Mouse (Mus musculus): ENCODE measurements around the gene Tmem209.

The Tmem209 gene

GRCm38 (mm10) chr6:30535340-30535739 is 25.8 kb upstream of the Tmem209 start:
- peak; percentile 16 to 21 for DNase-seq

DNA sequence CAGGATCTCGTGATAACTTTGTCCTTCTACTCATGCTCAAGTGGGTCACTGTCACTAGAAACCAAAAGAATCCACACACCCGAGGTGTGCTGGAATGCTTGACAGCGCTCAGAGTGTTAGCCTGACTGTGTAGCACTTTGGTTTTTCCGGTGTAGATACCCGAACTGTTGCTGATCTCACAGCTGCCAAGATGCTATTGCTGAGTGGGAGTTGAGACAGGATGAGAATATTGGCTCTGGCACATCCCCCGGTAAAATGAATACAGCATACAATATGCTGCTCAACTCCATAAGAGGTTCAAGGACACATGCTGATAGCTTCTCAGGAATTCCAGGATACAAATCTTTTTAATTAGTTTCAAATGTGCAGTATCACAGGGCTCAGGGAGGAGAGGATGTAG is 19.2 kb upstream of the Tmem209 start:
- DNase-seq, result no peak

- no peak for DNase-seq
These were observed 17.3 kb upstream of the Tmem209 start for GRCm38 (mm10) chr6:30526586-30527515.

DNA sequence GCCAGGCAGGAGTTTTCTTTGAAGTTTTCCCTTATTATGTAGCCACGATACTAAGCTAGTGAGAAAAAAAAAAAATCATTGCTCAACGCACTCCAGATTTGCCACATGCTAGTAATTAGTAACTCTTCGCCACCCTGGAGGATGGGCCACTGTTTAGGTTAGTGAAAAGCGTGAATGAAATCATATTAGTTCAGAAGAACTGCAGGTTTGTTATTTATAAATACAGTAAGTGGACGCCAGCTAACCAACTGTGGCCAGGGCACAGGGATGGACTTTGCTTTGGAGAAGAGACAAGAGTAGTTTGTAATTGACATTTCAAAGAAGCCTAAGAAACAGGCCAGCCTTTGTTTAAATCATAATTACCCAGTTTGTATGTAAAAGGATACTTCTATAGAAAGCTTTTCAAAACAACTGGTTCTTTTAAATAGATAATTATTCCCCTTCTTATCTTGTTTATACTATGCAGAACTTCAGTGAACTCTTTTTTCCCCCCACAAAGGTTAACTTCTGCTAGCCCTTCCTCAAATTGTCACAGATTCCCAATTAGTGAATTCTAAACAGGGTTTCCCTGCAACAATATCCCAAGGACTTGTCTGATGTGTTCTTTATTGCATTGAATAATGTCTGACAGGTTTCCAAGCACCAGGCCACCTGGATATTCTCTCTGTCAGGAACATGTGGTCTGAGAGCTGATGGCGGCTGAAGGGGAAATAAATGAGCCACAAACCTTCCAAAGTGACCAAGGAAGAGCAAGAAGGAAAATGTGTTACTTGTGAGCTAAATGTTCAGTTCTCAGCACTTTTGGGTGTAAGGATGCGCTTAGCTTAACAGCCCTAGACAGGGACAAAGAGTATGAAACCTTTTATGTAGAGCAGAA is 16.1 kb upstream of the Tmem209 start:
- DNase-seq, result no peak

- DNase-seq, result no peak
These were observed 10.8 kb upstream of the Tmem209 start for GRCm38 (mm10) chr6:30520400-30520799.

- DNase-seq, result no peak
These were observed 4.7 kb upstream of the Tmem209 start for GRCm38 (mm10) chr6:30514242-30514641.

GRCm38 (mm10) chr6:30510291-30510690 is 708 bp upstream of the Tmem209 start:
- no peak for DNase-seq

- DNase-seq, result no peak
These were observed 759 bp downstream of the Tmem209 start for GRCm38 (mm10) chr6:30508824-30509223.

- DNase-seq, result no peak
These were observed 10.5 kb downstream of the Tmem209 start for GRCm38 (mm10) chr6:30499049-30499448.

DNA sequence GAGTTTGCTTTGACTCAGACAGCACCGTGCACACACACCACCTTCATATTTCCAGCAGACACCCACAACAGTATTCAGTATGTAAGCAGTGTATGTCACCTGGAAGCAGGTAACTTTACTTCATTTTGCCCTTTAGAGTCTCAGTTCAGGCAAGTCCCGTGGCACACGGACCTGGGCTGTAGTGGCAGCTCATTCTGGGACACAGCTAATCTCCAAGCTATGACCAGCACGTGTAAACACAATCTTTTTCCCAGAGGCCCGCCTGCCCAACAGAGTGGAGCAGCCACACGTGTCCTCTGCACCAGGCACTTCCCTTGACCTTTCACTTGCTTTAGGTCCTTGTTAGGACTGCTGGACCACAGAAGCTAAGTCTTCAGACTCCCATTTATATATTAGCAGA is 23.1 kb downstream of the Tmem209 start:
- DNase-seq, result no peak

DNA sequence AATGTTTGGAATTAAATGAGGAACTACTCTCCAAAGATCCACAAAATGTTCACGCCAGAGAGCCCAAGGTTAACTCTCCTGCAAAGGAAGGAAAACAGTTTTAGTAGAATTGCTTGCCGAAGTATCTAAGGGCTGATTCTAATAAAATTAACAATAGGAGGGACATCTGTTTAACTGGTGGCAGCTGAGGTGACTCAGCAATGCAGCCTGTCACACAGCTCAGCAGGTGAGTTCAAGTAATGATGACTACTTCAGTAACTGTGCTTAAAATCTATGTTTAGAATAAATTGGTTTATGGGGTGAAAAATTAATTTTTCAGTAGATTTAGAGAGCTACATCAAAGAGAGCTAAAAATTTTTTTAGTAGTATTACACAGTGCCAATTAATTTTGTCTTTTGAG is 26.7 kb downstream of the Tmem209 start:
- DNase-seq, result no peak

DNA sequence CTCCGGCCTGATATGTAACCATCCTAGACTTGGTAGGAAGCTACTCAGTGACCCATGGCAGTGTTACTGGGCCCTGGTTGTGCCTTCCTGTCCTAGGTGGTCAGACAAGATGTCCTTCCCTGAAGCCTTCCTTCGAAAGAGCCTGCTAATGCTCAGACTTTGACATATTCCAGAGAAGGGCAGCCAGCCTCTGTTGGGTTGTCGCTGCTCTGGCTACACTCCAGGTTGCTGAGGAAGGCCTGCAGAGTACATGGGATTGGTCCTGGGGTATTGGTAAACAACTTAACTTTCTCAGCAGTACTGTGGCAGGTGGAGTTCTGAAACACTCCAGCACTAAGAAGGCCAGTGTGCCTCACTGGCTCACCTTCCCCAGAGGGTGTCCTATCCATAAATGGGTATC is 30.2 kb downstream of the Tmem209 start:
- DNase-seq, result no peak

DNA sequence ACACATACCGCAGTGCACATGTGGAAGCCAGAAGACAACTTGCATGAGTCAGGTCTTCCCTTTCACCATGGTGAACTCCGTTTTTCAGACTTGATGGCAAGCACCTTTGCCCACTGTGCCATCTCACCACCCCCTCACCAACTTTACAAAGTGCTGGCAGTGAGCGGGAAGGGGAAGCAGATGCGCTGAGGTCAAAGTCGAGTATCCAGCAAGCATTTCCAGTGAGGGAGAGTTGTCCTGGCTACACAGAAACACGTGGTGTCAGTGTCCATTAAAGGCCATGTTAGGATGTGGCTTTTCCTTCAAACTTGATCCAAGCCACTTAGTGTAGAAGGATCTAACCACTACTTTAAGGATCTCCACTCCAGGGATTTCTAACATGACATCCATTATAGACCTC is 31.8 kb downstream of the Tmem209 start:
- no peak for DNase-seq

- DNase-seq, result no peak
These were observed 32.3 kb downstream of the Tmem209 start for GRCm38 (mm10) chr6:30477210-30477714.

DNA sequence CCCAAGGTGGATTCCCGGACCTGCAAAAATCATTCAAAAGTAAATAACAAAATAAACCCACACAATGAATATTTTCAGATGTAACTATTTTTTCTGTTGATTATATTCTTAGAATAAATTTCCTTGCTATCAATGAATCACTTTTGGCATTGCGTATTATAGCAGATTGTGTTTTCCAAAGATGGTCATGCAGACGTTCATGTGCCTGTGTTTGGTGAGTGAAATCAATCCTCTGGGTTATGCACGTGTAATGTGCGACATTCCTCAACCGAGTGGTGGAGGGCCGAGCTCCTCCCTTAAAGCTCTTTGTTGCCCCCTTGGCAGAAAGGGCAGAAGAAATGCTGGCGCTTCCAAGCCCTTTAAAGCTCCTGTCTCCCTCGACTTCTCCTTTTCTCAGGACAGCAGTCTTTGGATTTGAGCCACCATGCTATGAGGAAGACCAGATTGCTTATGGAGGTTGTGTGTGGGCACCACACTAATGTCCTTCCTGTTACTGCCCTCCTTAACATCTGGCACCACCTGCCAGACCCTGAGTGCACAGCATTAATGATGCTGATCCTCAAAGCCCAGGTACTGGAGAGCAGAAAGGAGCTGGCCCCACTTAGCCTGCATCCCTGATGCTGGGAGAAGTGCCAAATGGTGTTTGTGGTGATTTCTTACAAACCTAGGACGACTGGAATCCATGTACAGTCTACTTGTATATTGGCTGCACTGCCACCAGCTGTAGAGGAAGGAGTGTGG is 33.4 kb downstream of the Tmem209 start:
- DNase-seq, result no peak

DNA sequence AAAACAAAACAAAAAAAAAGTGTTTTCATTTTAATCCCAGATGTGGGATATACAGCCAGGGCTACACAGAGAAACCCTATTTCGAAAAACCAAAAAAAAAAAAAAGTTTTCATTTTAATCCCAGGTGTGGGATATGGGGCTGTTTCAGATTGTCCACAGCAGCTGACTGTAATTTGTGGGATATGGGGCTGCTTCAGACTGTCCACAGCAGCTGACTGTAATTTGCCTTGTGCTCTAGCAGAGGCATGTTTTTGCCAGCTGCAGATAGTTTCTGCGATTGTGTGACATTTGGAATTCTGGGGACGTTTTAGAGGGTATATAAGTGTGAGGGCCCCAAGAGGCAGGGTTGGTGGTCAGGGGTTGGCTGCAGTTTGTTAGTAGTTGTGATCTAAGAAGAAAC is 37.9 kb downstream of the Tmem209 start:
- no peak for DNase-seq

DNA sequence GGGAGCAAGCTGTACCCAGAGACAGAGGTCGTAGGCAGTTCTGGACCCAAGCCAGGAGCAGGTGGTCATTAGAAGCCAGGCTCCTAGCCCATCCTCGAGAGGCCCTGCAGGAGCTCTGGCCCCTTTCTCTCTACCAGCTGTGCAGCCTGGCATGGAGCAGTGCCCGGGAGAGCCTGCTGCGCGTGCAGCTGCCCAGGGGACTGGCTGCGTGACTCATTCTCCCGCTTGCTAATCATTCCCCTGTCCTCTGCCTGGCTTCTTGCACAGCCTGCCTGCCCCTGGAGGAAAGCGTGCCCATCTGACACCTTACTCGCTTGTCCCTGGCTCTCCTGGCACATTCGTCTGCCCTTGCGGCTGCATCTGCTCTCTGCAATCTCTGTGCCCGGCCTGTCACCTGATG is 40.2 kb downstream of the Tmem209 start:
- no peak for DNase-seq

- DNase-seq, result no peak
These were observed 40.9 kb downstream of the Tmem209 start for GRCm38 (mm10) chr6:30468684-30469083.

- no peak for DNase-seq
These were observed 41.5 kb downstream of the Tmem209 start for GRCm38 (mm10) chr6:30468058-30468457.

GRCm38 (mm10) chr6:30465586-30465985 is 44.0 kb downstream of the Tmem209 start:
- no peak for DNase-seq

GRCm38 (mm10) chr6:30462822-30463221 is 46.8 kb downstream of the Tmem209 start:
- no peak for DNase-seq

DNA sequence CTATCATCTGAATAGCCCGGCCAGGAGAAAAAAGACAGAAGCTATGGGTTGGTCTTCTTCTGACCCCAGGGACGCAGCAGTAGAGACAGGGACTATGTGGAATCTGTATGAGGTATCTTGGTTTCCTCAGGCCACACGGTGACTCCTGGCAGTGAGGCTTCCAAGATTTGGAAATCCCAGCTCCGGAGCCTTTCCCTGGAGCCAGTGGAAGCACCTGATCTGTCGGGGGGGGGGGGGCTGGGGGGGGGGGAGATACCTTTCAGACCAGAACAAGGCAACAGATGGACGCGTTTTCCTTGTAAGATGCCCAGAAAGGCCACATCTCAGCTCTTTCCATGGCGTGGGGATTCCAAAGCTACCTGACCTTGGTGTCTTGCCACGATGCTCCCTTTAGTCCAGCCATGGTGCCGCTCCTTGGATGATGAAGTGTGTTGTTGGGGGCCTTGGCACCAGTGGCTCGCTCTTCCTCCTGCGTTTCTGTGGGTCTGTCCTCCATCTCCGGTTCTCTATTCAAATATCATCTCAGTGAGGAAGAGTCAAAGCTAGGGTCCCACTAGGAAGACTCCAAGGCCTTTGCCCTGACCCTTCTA is 47.7 kb downstream of the Tmem209 start:
- DNase-seq, result no peak
